Mouse (Mus musculus): ENCODE measurements at regions not wholly inside any gene's neighbourhood (a gene's known extent, or its start where the extent isn't known, plus 50 kb on each side); places are given as distances from the start of the nearest gene placed in this dataset.

GRCm38 (mm10) chr3:50890537-50890936 lies 333.7 kb upstream of the Noct start:
- TF ChIP-seq EP300 (IDR thresholded peaks at IDR 0.05; ENCODE audit: insufficient read depth, low read depth, low read length) (no peak), CTCF (IDR thresholded peaks at IDR 0.05; ENCODE audit: low read depth, low read length) (no peak), POLR2A (IDR thresholded peaks at IDR 0.05; ENCODE audit: insufficient read depth, low read length) (no peak)
- H3K27me3 ChIP-seq (ENCODE audit: control insufficient read depth, insufficient read depth, low read length, poor library complexity, severe bottlenecking) = no peaks in the 10 kb centered on the region
- H3K9me3 ChIP-seq (replicated peaks; ENCODE audit: control insufficient read depth, insufficient read depth, low read length, poor library complexity, severe bottlenecking) = no peaks in the 10 kb centered on the region
- no peaks in the 10 kb centered on the region for H3K36me3 ChIP-seq (ENCODE audit: control insufficient read depth, insufficient read depth, low read length, poor library complexity, severe bottlenecking)
- no peak overlapping the region for H3K9ac ChIP-seq (ENCODE audit: low read depth, poor library complexity, severe bottlenecking)
- H3K4me1 ChIP-seq (ENCODE audit: control insufficient read depth, insufficient read depth, low read length) = no peaks in the 10 kb centered on the region
- no peak overlapping the region for H3K4me3 ChIP-seq (ENCODE audit: low read depth, low read length)
- H3K27ac ChIP-seq (ENCODE audit: insufficient read depth, low read length) = no peak overlapping the region

- TF ChIP-seq EP300 (IDR thresholded peaks at IDR 0.05; ENCODE audit: insufficient read depth, low read depth, low read length) = no peak
- no peak for TF ChIP-seq CTCF (IDR thresholded peaks at IDR 0.05; ENCODE audit: low read depth, low read length)
- no peak for TF ChIP-seq POLR2A (IDR thresholded peaks at IDR 0.05; ENCODE audit: insufficient read depth, low read length)
- no peak overlapping the region for H3K4me3 ChIP-seq (ENCODE audit: low read depth, low read length)
- H3K27ac ChIP-seq (ENCODE audit: insufficient read depth, low read length) = no peak overlapping the region
- peaks cover 3% of the 10 kb centered on the region for H3K4me1 ChIP-seq (ENCODE audit: control insufficient read depth, insufficient read depth, low read length)
- peaks cover 1% of the 10 kb centered on the region; the same call in 1 of the 2 replicates for H3K27me3 ChIP-seq (ENCODE audit: control insufficient read depth, insufficient read depth, low read length, poor library complexity, severe bottlenecking)
- H3K9me3 ChIP-seq (replicated peaks; ENCODE audit: control insufficient read depth, insufficient read depth, low read length, poor library complexity, severe bottlenecking) = no peaks in the 10 kb centered on the region
- no peaks in the 10 kb centered on the region for H3K36me3 ChIP-seq (ENCODE audit: control insufficient read depth, insufficient read depth, low read length, poor library complexity, severe bottlenecking)
- no peak overlapping the region for H3K9ac ChIP-seq (ENCODE audit: low read depth, poor library complexity, severe bottlenecking)
Observed at GRCm38 (mm10) chr3:50898179-50898578, 326.1 kb upstream of the Noct start.

- Histone ChIP-seq H3K36me3 (ENCODE audit: control insufficient read depth, insufficient read depth, low read length, poor library complexity, severe bottlenecking) (no peaks in the 10 kb centered on the region), H3K4me3 (ENCODE audit: low read depth, low read length) (no peak overlapping the region), H3K27ac (ENCODE audit: insufficient read depth, low read length) (no peak overlapping the region), H3K9me3 (replicated peaks; ENCODE audit: control insufficient read depth, insufficient read depth, low read length, poor library complexity, severe bottlenecking) (no peaks in the 10 kb centered on the region), H3K27me3 (ENCODE audit: control insufficient read depth, insufficient read depth, low read length, poor library complexity, severe bottlenecking) (peaks cover 1% of the 10 kb centered on the region; the same call in 1 of the 2 replicates), H3K9ac (ENCODE audit: low read depth, poor library complexity, severe bottlenecking) (no peak overlapping the region), H3K4me1 (ENCODE audit: control insufficient read depth, insufficient read depth, low read length) (peaks cover 3% of the 10 kb centered on the region)
- TF ChIP-seq EP300 (IDR thresholded peaks at IDR 0.05; ENCODE audit: insufficient read depth, low read depth, low read length) (no peak), CTCF (IDR thresholded peaks at IDR 0.05; ENCODE audit: low read depth, low read length) (no peak), POLR2A (IDR thresholded peaks at IDR 0.05; ENCODE audit: insufficient read depth, low read length) (no peak)
Observed at GRCm38 (mm10) chr3:50899830-50900350, 324.4 kb upstream of the Noct start.

GRCm38 (mm10) chr3:50900566-50900965 lies 323.7 kb upstream of the Noct start:
- peaks cover 3% of the 10 kb centered on the region for H3K4me1 ChIP-seq (ENCODE audit: control insufficient read depth, insufficient read depth, low read length)
- no peak overlapping the region for H3K9ac ChIP-seq (ENCODE audit: low read depth, poor library complexity, severe bottlenecking)
- no peak overlapping the region for H3K27ac ChIP-seq (ENCODE audit: insufficient read depth, low read length)
- H3K9me3 ChIP-seq (replicated peaks; ENCODE audit: control insufficient read depth, insufficient read depth, low read length, poor library complexity, severe bottlenecking) = no peaks in the 10 kb centered on the region
- H3K27me3 ChIP-seq (ENCODE audit: control insufficient read depth, insufficient read depth, low read length, poor library complexity, severe bottlenecking) = peaks cover 1% of the 10 kb centered on the region; the same call in 1 of the 2 replicates
- H3K4me3 ChIP-seq (ENCODE audit: low read depth, low read length) = no peak overlapping the region
- H3K36me3 ChIP-seq (ENCODE audit: control insufficient read depth, insufficient read depth, low read length, poor library complexity, severe bottlenecking) = no peaks in the 10 kb centered on the region
- TF ChIP-seq CTCF (IDR thresholded peaks at IDR 0.05; ENCODE audit: low read depth, low read length) = no peak
- no peak for TF ChIP-seq POLR2A (IDR thresholded peaks at IDR 0.05; ENCODE audit: insufficient read depth, low read length)
- TF ChIP-seq EP300 (IDR thresholded peaks at IDR 0.05; ENCODE audit: insufficient read depth, low read depth, low read length) = no peak

GRCm38 (mm10) chr3:50901321-50901720 lies 322.9 kb upstream of the Noct start:
- Histone ChIP-seq H3K9ac (ENCODE audit: low read depth, poor library complexity, severe bottlenecking) (no peak overlapping the region), H3K36me3 (ENCODE audit: control insufficient read depth, insufficient read depth, low read length, poor library complexity, severe bottlenecking) (no peaks in the 10 kb centered on the region), H3K4me1 (ENCODE audit: control insufficient read depth, insufficient read depth, low read length) (peaks cover 3% of the 10 kb centered on the region), H3K27me3 (ENCODE audit: control insufficient read depth, insufficient read depth, low read length, poor library complexity, severe bottlenecking) (peaks cover 1% of the 10 kb centered on the region; the same call in 1 of the 2 replicates), H3K27ac (ENCODE audit: insufficient read depth, low read length) (no peak overlapping the region), H3K4me3 (ENCODE audit: low read depth, low read length) (no peak overlapping the region), H3K9me3 (replicated peaks; ENCODE audit: control insufficient read depth, insufficient read depth, low read length, poor library complexity, severe bottlenecking) (no peaks in the 10 kb centered on the region)
- no peak for TF ChIP-seq CTCF (IDR thresholded peaks at IDR 0.05; ENCODE audit: low read depth, low read length)
- no peak for TF ChIP-seq EP300 (IDR thresholded peaks at IDR 0.05; ENCODE audit: insufficient read depth, low read depth, low read length)
- no peak for TF ChIP-seq POLR2A (IDR thresholded peaks at IDR 0.05; ENCODE audit: insufficient read depth, low read length)

GRCm38 (mm10) chr3:50902933-50903332 lies 321.3 kb upstream of the Noct start:
- H3K4me3 ChIP-seq (ENCODE audit: low read depth, low read length) = no peak overlapping the region
- H3K9me3 ChIP-seq (replicated peaks; ENCODE audit: control insufficient read depth, insufficient read depth, low read length, poor library complexity, severe bottlenecking) = no peaks in the 10 kb centered on the region; the same call in 1 of the 2 replicates
- TF ChIP-seq CTCF (IDR thresholded peaks at IDR 0.05; ENCODE audit: low read depth, low read length) (no peak), POLR2A (IDR thresholded peaks at IDR 0.05; ENCODE audit: insufficient read depth, low read length) (no peak), EP300 (IDR thresholded peaks at IDR 0.05; ENCODE audit: insufficient read depth, low read depth, low read length) (no peak)
- no peaks in the 10 kb centered on the region for H3K4me1 ChIP-seq (ENCODE audit: control insufficient read depth, insufficient read depth, low read length)
- no peaks in the 10 kb centered on the region for H3K36me3 ChIP-seq (ENCODE audit: control insufficient read depth, insufficient read depth, low read length, poor library complexity, severe bottlenecking)
- peaks cover 1% of the 10 kb centered on the region; the same call in 1 of the 2 replicates for H3K27me3 ChIP-seq (ENCODE audit: control insufficient read depth, insufficient read depth, low read length, poor library complexity, severe bottlenecking)
- no peak overlapping the region for H3K9ac ChIP-seq (ENCODE audit: low read depth, poor library complexity, severe bottlenecking)
- H3K27ac ChIP-seq (ENCODE audit: insufficient read depth, low read length) = no peak overlapping the region
